Mouse (Mus musculus) ovary, postnatal 14 days (tissue): ENCODE data around the gene Ace.

Experiments used
- DNase-seq: peaks from one replicate; pipeline ENCODE4 v3.0.0; 2022; ENCODE audit warnings: low spot score

Ace gene

DNA sequence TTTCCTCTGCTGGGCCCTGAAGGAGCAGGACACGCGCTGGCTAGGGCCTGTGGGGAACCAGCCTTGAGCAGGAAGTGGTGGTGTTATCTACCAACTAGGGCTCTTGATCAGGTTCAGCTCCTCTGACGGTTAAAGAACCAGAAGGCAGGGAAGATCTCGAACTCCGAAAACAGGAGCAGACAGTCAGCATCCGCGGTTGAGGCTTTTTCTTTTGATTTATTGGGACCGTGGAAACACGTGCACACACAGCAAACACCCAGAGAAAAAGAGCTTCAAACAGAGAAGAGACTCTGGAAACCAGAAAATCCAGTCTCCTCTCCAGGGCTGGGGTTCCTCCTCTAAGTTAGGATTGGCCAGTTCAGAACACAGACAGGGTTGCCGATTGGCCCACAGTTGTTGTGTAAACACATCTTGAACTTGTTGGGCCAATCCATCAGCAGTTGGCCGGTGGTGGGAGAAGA is 21.0 kb upstream of the Ace start:
- no peak for DNase-seq

DNA sequence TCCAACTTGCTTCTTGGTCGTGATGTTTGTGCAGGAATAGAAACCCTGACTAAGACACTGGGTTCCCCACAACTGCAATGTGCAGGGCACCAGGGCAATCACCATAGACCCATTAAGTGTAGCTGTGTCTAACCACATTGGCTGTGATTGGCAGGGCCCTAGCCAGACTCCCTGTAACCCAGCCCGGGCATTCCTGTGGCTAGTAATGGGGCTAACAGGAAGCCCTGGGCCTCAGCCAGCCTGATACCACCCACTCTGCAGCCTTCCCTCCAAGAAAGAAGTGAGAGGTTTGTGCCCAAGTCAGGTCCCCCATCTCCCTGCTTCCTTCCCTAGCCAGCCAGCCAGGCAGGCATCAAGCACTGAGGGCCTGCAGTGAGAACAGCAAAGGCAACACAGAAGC is 19.5 kb upstream of the Ace start:
- no peak for DNase-seq

DNA sequence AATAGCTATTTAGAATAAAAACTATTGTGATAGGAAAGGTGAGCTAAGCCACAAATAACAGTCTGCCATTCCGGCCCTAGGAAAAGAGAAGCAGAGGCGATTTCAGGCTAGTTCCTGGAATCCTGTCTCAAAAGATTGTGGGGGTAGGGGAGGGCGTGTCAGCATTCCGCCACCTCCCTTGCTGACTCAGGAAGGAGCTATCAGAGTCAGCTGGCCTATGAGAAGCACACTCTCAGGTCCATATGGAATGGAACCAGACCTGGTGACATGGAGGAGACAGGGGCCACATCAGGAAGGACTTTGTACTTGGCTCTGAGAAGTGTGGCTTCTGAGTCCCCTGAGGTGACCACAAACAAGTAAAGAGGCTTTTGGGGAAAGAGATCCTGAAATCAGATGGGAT is 17.2 kb upstream of the Ace start:
- no peak for DNase-seq

DNA sequence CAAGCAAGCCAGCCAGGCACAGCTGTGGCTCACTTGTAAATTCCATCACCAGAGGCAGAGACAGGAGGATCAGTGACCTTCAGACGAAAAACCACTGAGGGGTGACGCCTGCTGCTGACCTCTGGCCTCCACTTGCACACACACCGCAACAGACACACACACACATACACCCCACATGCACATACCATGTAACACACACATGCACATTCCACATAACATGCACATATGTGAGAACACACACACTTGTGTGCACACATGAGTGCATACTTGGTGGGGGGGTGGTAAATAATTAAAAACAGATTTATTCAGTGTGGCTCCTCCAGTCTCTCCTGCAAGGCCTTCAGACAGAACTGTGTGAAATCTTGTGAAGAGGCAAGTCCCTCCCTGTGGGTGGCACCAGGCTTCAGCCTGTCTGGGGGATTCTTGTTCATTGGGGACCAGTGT is 16.1 kb upstream of the Ace start:
- no peak for DNase-seq

DNA sequence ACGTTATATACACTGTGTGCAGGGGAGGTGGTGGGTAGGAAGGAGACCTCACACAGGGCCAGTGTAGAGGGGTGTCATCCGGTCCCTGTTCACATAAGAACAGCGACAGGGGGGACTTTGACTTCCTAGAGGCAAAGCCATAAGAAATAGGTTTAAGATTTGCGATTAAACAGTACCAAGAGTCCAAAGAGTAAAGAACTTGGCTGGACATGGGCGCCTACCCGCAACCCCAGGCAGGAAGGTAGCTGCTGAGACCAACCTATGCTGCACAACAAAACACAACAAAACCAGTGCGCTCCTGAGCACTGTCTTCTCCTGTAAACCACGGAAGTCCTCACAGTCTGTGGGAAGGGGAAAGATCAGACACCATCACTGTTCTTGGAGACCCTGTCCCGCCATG is 15.6 kb upstream of the Ace start:
- DNase-seq = no peak

DNA sequence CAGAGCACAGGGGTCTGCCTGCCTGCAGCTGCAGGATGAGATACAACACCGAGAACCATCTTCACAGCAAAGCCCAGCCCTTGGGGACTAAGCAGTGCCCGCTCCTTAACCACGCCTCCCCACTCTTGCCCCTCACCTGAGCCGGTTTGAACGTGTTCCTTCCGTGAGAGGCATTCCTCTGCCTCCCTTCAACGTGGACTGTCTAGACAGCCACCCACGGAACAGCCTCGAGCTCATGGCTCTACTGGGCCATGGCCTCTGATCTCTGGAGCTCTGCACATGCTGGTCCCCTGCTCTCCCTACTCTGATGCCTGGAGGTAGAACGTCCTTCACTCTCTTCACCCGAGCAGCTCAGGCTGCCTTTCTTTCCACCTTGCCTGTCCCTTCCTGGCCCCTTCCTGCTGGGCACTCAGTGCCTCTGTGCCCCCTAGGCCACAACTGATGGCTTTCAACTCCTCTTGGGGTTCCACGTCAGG is 14.8 kb upstream of the Ace start, which contains the start of gene Cyb561:
Gene Cyb561, minus strand, starts transcription at position 426 of the 476 bp plus-strand sequence.
- no peak for DNase-seq

DNA sequence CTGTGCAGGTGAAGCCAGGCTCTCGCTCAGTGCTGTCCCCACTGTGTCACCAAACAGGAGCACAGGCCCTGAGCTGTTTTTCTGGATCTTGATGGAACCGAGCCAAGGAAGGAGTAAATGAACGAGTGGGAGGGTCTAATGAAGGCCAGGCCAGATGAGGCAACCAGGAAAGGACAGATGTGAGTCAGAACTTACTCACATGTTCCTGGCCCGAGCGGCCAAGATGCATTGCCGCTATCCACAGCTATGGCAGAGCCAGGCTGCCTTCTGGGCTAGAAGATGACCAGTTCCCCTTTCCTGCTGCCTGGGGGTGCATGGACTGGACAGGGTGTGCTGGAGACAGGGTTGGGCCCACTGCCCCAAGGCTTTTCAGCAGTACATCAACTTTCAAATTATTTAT is 14.3 kb upstream of the Ace start:
- no peak for DNase-seq

DNA sequence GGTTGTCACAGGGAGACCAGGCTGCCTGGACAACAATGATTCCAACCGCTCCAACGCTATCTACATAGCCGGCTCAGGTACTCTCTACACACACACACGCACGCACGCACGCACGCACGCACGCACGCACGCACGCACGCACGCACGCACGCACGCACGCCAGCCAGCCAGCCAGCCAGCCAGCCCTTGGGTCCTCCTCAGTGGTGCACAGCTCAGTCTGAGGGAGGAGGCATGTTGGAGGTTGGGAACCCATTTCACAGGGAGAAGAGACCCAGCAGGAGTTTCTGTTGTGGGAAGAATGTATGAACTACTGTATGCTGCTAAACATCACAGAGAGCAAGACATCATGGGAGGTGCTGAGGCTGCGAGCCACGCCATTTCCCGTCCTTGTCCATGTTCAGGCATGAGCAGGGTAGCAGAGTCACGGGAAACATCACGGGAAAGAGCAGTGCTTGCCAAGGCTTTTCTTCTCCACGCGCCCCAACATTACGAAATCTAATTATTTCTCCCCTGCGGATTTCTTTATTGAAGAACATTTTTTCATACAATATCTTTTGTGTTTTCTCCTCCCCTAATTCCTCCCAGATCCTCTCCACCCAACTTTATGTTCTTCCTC is 11.8 kb upstream of the Ace start:
- no peak for DNase-seq

DNA sequence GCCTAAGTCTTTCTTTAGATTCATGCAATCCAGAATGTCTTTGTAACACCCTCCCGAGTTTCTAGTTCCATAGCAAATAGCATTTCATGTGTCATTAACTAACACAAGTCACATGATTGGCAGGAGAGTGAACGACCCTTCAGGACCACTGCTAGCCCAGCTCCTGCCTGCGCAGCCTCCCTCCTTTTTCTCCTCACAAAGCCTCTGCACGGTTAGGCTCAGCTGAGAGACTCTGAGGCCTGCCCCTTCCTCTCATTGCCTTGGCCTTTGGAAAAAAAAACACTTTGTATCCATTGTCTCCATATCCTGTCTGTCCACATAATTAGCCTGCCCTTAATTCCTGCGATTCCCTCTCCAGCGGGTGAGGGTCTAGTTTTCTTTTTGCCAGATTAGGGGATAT is 10.2 kb upstream of the Ace start:
- DNase-seq = no peak

DNA sequence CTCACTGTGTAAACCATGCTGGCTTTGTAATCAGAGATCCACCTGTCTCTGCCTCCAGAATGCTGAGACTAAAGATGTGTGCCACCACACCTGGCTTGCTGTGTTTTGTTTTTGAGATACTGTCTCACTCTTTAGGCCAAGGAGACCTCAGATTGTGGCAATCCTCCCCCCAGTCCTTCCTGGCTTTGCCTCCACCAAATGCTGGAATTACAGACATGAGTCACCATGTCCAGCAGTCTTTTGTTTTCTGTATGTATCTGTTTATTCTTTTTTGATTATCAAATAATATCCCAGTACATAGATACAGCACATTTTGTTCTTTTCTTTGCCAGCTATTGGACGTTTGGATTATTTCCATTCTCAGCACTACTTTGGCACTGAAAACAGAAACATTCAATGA is 9.2 kb upstream of the Ace start:
- no peak for DNase-seq

DNA sequence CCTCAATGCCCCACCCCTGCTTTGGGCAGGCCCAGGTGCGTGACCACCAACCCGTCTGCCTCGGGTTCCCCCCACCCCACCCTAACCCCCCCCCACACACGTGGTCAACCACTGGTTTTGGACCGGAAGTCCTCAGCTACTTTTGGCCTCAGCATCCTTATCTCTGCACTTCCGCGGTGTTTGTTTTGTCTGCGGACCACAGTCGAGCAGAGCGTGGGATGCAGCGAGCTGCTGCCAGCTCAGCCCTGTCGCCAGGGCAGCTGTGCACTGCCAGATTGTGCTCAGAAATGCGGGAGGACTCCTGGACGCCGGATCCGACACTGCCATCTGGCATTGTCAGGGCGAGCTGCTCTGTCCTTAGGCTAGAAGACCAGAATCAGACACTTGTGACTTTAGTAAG is 8.4 kb upstream of the Ace start:
- peak; percentile 34 for DNase-seq

DNA sequence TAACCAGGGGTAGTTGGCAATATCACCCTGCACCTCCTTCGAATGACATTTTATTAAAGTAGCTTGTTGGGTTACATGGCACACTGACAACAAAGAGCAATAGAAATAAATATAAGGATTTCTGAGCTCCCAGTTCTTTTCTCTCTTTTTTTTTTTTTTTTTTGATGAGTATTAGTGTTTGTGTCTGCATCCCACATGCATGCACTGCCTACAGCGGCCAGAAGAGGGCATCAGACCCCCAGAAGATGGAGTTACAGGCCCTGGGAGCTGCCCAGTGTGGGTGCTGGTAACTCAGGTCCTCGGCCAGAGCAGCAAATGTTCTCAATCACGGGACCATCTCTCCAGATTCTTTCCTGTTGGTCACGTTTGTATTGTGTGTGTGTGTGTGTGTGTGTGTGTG is 3.1 kb upstream of the Ace start:
- no peak for DNase-seq

DNA sequence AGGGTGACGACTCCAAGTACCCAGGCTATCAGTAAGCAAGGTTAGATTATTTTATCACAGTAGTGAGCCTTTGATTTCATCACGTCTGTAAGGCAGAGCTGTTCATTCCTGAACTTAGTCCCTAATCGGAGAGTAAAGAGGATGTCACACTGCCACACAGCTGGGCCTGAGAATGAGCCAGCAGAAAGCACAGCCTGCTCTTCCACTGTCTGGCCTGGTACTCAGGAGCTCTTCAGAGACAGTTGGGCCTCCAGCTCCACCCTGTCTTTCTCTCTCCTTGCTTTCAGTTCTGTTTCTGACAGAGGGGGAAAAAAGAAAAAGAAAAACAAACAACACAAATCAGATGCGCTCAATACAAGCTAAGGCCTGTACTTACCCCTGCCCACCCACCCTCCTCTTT is 1.5 kb upstream of the Ace start:
- DNase-seq = no peak

DNA sequence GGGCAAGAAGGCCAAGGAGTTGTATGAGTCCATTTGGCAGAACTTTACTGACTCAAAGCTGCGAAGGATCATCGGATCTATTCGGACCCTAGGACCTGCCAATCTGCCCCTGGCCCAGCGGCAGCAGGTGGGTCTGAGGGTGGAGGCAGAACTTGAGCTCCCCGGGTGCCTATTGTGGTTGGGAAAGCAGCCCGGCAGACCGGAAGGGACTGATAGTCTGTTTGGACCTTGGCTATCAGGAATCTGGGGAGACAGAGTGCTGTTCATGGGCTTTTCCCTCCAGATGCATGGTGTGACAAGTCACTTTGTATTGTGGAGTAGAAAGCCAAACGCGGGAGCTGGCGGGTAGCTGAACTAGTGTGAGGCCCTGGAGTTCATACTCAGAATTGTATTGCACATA is 1.2 kb downstream of the Ace start:
- DNase-seq = no peak

DNA sequence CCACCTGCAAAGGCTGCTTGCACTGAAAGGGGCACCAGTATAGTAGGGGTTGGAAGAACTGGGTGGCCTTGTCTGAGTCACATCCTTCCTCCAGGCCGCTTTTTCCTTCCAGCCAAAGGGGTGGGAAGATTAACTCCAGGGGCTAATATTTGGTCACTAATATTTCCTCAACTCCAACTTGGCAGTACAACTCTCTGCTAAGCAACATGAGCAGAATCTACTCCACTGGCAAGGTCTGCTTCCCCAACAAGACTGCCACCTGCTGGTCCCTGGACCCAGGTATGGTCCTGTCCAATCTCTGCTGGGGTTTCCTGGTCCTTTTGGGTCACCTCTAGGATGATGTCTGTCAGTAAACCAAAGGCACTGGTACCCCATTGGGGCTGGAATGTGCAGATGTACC is 1.8 kb downstream of the Ace start:
- DNase-seq = peak; percentile 44

DNA sequence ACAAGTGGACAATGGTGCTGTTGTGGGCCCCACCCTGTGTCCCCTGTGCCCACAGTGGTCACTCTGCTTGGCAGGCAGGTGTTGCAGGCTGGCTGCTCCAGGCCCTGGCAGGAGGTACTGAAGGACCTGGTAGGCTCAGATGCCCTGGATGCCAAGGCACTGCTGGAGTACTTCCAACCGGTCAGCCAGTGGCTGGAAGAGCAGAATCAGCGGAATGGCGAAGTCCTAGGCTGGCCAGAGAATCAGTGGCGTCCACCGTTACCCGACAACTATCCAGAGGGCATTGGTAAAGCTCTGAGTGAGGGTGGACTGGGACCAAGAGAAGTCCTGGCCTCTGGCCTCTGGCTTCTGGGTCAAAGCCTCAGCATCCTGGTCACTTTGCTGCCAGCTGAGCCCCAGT is 6.8 kb downstream of the Ace start:
- DNase-seq = no peak

DNA sequence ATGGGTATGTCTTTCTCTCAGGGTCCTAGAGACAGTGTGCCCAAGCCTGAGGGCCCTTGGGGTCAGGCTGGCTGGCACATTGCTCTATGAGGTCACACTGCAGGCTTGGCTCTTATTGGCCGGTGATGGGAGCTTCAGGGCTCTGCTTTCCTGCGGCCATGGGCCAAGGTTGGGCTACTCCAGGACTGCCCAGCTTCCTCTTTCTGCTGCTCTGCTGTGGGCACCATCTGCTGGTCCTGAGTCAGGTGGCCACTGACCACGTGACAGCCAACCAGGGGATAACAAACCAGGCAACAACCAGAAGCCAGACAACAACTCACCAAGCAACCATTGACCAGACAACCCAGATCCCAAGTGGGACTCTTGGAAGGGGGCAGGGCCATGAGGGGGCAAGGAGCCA is 7.3 kb downstream of the Ace start:
- no peak for DNase-seq

DNA sequence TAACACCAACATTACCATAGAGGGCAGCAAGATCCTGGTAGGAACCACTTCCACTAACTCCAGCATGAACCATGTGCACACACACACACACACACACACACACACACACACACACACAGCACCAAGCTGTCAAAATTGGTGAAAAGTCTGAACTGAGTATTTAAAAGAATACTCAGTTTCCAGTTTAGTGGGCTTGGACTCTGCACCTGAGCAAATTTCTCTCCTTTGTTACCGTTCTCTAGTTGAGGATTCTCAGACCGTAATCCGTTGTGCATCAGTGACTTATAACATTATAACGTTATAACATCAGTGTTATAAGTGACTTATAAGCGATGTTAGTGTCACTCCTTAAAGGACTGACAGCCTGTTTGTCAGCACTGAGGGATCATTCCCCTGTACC is 7.9 kb downstream of the Ace start:
- DNase-seq = no peak

DNA sequence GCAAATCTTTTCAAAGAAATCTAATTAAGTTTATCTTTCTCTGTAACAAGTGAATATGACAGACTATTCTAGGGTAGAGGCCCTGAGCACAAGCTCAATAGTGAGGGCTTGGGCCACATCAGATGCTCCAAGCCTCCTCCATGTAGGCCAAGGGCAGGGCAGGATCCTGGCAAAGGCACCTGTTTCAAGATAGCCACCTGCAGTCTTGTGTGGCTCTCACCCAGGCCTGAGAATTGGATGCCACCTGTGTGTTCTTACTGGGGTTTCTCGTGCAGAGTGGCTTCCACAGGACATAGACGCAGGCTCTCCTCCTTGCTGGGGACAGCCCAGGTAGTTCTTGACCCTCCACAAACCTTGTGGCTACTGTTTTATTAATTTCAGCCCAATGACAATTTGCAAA is 10.5 kb downstream of the Ace start:
- no peak for DNase-seq

DNA sequence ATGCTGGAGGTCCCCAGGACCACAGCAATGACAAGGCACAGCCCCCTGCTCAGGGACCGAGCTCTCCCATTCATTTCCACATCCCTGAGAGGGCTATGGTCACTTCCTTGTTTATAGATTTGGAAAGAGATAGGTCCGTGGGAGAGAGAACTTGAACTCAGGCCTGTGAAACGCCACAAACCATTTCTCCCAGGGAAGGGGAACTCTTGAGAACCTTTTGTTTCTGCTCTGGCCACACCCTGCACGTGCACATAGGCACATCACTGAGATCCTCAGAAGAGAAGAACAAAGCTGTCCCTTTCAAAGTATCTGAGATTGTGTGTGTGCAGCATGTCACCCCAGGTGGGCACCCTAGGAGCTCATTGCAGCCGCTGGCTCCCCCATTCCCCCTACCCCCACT is 10.9 kb downstream of the Ace start:
- DNase-seq = no peak

DNA sequence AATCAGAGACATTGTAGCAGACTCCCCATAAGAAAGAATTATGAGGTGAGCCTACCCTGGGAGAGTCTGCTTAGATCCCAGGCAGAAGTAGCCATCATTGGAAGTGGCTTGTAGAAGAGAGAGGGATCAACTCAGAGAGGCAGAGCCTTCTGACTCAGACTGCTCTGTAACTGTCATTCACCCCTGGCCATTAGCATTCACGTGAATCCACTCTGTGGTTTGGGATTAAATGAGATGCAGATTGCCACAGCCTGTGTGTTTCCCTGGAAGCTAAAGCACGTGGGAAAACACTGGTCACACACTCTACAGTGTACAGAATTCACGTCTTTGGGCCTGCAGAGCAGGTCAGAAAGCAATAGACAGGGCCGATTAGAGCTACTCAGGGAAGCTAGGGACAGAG is 16.7 kb downstream of the Ace start:
- no peak for DNase-seq

DNA sequence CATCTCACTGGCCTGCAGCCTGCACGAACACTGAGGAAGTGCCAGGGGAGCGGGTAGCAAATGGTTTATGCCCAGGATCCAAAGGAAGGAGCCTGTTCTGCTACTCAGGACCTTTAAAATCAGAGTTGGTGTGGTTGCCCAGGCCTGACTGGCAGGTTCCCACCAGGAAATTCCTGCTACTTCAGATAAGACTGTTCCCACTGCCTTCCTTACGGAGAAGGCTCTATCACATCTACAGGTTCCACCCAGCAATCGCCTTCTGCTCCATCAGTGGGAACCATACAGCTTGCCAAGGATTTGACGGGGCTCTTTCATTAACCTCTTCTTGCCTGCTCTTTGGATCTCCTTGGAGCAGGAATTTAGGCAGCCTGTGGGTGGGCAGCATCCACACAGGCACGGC is 19.7 kb downstream of the Ace start:
- DNase-seq = no peak

DNA sequence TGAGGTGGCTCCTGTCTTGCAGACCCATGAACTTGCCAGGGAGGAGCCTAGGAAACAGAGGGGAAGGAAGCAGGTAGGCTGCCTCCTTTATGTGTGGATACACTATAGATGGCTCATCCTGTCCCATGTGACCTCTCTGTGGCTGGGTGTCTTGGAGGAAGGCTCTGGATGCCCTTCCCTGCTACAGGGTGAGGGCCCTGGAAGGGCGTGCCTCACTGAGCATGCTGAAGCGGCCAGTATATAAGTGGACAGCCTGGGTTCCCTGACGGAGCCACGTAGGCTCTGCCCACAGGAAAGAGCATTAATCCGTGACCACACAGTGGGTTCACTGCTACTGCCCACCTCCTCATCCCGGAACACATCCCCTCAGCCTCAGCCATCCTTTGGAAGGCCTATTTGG is 21.7 kb downstream of the Ace start:
- DNase-seq = no peak

DNA sequence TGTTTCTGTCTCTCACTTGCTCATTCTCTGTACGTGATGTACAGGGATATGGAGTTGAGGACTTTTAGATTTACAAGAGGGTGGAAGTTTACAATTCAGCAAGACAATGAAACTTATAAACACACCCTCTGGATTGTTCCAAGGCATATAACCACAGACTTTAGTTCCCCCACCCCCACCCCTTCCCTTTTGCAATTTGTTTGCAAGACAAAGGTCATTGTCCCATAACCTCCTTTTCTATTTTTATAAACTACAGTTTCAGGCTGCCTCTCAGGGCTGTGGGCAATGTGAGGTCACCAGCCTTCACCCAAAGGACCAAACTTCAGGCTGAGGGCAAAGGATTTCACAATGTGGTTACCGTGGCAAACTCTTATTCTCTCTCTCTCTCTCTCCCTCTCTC is 22.5 kb downstream of the Ace start:
- no peak for DNase-seq

DNA sequence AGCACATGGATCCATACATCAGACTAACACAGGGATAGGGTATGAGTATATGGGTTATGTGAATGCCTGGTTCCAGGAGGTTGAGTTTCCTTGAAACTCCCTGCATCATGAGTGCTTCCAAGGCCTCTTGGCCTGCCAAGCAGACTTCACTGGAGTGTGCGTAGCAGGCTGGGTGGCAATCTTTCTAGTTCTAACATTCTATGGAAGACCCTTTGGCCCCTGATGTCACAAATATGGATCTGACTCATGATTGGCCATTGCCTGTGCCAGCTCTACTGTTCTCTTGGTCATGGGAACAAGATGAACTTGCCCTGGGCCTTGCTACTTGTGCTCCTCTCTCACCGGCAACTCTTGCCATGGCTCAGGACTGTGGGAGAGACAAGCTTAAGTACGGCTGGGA is 26.6 kb downstream of the Ace start, which contains the start of gene Ace3:
Gene Ace3, plus strand, starts transcription at position 301 of the 400 bp plus-strand sequence.
- DNase-seq = no peak
